Mouse (Mus musculus) liver, embryonic 13.5 days (tissue): ENCODE measurements around the gene 4930503B20Rik. TPM values are rescaled to one million over a fixed set of nuclear protein-coding genes. Genes with fewer than 3 reads are reported as not detected.

Experiments
- ATAC-seq: fragments of 200-750 bp; cut with Nextera tagmentation; 2 replicates; pipeline ENCODE4 v1.8.0; 2017; ENCODE audit warnings: low read depth, mild to moderate bottlenecking, moderate number of reproducible peaks, moderate library complexity
- DNase-seq: peaks from one replicate; pipeline ENCODE4 v3.0.0; 2022
- H3K27ac ChIP-seq: fragments of 300-500 bp; sonication (generic); 2 replicates; pipeline ENCODE4 v1.5.1; 2015; ENCODE audit warnings: moderate library complexity, mild to moderate bottlenecking, inconsistent platforms
- H3K27me3 ChIP-seq: fragments of 300-500 bp; sonication (generic); 2 replicates; pipeline ENCODE4 v1.6.1; 2015; ENCODE audit warnings: mild to moderate bottlenecking, inconsistent platforms
- H3K36me3 ChIP-seq: fragments of 300-500 bp; sonication (generic); 2 replicates; pipeline ENCODE4 v1.6.1; 2015; ENCODE audit warnings: mild to moderate bottlenecking, inconsistent platforms
- H3K4me1 ChIP-seq: fragments of 300-500 bp; sonication (generic); replicated peaks from 2 replicates; pipeline ENCODE4 v1.6.1; 2015; ENCODE audit warnings: inconsistent platforms
- H3K4me2 ChIP-seq: fragments of 300-500 bp; sonication (generic); 2 replicates; pipeline ENCODE4 v1.6.1; 2015; ENCODE audit warnings: inconsistent platforms, mild to moderate bottlenecking, moderate library complexity
- H3K4me3 ChIP-seq: fragments of 300-500 bp; sonication (generic); replicated peaks from 2 replicates; pipeline ENCODE4 v1.5.1; 2015; ENCODE audit warnings: mild to moderate bottlenecking, inconsistent platforms
- H3K9ac ChIP-seq: fragments of 300-500 bp; sonication (generic); 2 replicates; pipeline ENCODE4 v1.6.1; 2015; ENCODE audit warnings: mild to moderate bottlenecking, inconsistent platforms
- H3K9me3 ChIP-seq: fragments of 300-500 bp; sonication (generic); replicated peaks from 2 replicates; pipeline ENCODE4 v1.6.1; 2016; ENCODE audit warnings: inconsistent platforms
- WGBS: fragments of 180-500 bp; shearing (Covaris S2); methylation state at CpG from one replicate; pipeline ENCODE4 v1.1.7; 2015; ENCODE audit not compliant: insufficient replicate concordance; 5-methylcytosine and 5-hydroxymethylcytosine counted together
- polyA plus RNA-seq: library from polyadenylated mRNA; unstranded; fragments of >200 nt; fragmentation: Nextera tagmentation; extraction: Ambion mirVana; gene quantifications from 2 replicates; pipeline ENCODE4 v1.2.1, GENCODE M21; 2015

4930503B20Rik gene
- polyA plus RNA-seq, 1 experiment from 2014 or later = not detected

DNA sequence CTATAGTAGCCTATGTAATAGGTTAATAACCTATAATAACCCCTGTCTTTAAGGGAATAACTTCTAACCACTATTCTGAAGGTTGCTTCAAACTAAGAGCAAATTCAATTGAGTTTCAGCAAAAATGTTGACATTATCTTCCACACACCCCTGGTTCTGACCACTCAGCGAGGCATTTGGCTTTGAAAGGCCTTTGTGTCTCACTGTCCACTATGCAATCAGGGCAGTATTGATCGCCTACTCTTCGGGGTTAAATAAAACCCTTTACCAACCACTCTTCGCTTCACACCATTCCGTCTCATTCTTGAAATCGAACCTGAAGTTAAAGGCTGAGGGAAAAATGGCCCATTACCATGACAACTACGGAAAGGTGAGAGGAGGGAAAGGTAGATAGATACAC, 54.3 kb downstream of the 4930503B20Rik start:
- no peak for ATAC-seq
- Histone ChIP-seq H3K27me3 (no peaks in the 10 kb centered on the region), H3K27ac (no peak overlapping the region), H3K4me3 (no peak overlapping the region), H3K4me1 (peaks cover 17% of the 10 kb centered on the region), H3K9ac (peak overlapping the region; percentile 22; the same call in 1 of the 2 replicates), H3K36me3 (no peaks in the 10 kb centered on the region), H3K9me3 (no peaks in the 10 kb centered on the region), H3K4me2 (no peak overlapping the region)
- 69% methylated on average over 7 of the region's 7 CpGs for WGBS
- no peak for DNase-seq

DNA sequence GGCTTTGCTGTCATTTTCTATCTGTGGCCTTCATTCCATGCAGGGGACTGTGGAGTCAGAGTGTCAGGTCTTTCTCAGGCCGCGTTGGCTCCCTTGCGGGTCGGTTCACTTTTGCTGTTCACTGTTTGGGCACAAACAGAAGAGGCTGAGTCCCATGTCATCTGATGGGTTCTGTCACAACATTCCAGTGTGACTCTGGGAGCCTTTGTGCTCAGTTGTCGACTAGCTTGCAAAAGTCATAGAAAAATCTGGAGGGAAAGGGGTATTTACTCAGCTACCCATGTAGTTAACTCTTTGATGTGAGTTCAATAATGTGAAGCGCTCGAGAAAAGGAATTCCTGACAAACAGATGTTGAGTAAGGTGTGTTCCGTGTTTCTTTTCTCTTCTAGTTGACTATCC, 54.7 kb downstream of the 4930503B20Rik start:
- H3K36me3 ChIP-seq = no peaks in the 10 kb centered on the region
- peak overlapping the region; percentile 32; the same call in 1 of the 2 replicates for H3K27ac ChIP-seq
- WGBS = 75% methylated on average over 8 of the region's 8 CpGs
- peaks cover 12% of the 10 kb centered on the region for H3K4me1 ChIP-seq
- DNase-seq (no peak), ATAC-seq (no peak)
- H3K4me3 ChIP-seq = no peak overlapping the region
- no peak overlapping the region for H3K4me2 ChIP-seq
- no peaks in the 10 kb centered on the region for H3K9me3 ChIP-seq
- H3K9ac ChIP-seq = no peak overlapping the region
- no peaks in the 10 kb centered on the region for H3K27me3 ChIP-seq

DNA sequence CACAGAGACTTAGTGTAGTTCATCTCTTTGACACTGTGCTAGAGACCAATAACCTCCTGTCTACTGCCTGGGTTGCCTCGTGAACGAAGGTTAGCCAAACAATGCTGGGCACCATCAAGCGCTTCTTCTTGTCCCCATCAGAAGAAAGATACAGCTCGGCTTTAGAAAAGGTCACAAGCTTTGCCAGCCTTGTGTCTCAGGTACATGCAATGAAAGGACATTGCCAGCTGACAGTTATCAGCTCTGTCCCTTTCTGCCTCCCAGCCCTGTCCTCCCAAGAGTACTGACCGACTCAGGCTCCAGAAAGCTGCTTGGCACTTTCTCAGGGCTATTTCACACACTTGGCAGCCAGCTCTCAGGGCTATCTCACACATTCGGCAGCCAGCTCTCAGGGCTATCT, 55.7 kb downstream of the 4930503B20Rik start:
- no peaks in the 10 kb centered on the region for H3K36me3 ChIP-seq
- DNase-seq (no peak), ATAC-seq (no peak)
- H3K9ac ChIP-seq = no peak overlapping the region
- H3K27ac ChIP-seq = no peak overlapping the region
- H3K4me3 ChIP-seq = no peak overlapping the region
- no peak overlapping the region for H3K4me2 ChIP-seq
- WGBS = 70% methylated on average over 6 of the region's 6 CpGs
- H3K27me3 ChIP-seq = no peaks in the 10 kb centered on the region
- peaks cover 3% of the 10 kb centered on the region for H3K4me1 ChIP-seq
- H3K9me3 ChIP-seq = no peaks in the 10 kb centered on the region

Other genes starting within 250 kb of the 4930503B20Rik start
- 105 and 130 TPM in 2 replicates for gene Ssx2ip, start 246.7 kb downstream of the 4930503B20Rik start, polyA plus RNA-seq
- gene Ctbs, start 201.5 kb downstream of the 4930503B20Rik start, polyA plus RNA-seq = 4.8 and 4.9 TPM in 2 replicates
- gene Spata1, start 151.6 kb downstream of the 4930503B20Rik start, polyA plus RNA-seq = 0.88 and 1.1 TPM in 2 replicates
- 639 and 648 TPM in 2 replicates for gene Gng5, start 151.5 kb downstream of the 4930503B20Rik start, polyA plus RNA-seq
- gene Rpf1, start 129.9 kb downstream of the 4930503B20Rik start, polyA plus RNA-seq = 41.5 and 52.6 TPM in 2 replicates
- 2.1 and 3.0 TPM in 2 replicates for gene Uox, start 80.9 kb downstream of the 4930503B20Rik start, polyA plus RNA-seq
- 0.35 and 0.54 TPM in 2 replicates for gene Dnase2b, start 35.7 kb downstream of the 4930503B20Rik start, polyA plus RNA-seq
- gene Samd13, start 34.3 kb upstream of the 4930503B20Rik start, polyA plus RNA-seq = 0.22 and 0.44 TPM in 2 replicates
- 13.8 and 16.8 TPM in 2 replicates for gene Prkacb, start 161.7 kb upstream of the 4930503B20Rik start, polyA plus RNA-seq
- gene Ttll7, start 201.1 kb upstream of the 4930503B20Rik start, polyA plus RNA-seq = 0.48 and 0.57 TPM in 2 replicates